Mouse (Mus musculus) megakaryocyte-erythroid progenitor cell, adult 5-6 weeks (primary cell): ENCODE measurements around the gene Kcnk10. TPM values are rescaled to one million over a fixed set of nuclear protein-coding genes. Genes with fewer than 3 reads are reported as not detected.

ENCODE experiments used
- ATAC-seq: replicated peaks from 2 replicates; pipeline ENCODE4 v1.8.0; 2016; ENCODE audit warnings: mild to moderate bottlenecking, inconsistent platforms; ENCODE audit not compliant: severe bottlenecking, poor library complexity, low FRiP score, low TSS enrichment
- total RNA-seq, 2 experiments: library from RNA; stranded (forward) in 1 of 2; stranded (reverse) in 1 of 2; fragments of 200-1000, 215-1000 nt in 1 of 2; fragments of >200 nt in 1 of 2; fragmentation: Nextera tagmentation in 1 of 2; gene quantifications; 2 replicates each; pipeline ENCODE4 v1.2.3; 2014 to 2017

Gene Kcnk10
- total RNA-seq, 2 experiments from 2014 or later, result not detected

- ATAC-seq, result no peak
These were observed 4.5 kb downstream of the Kcnk10 start for GRCm38 (mm10) chr12:98573317-98574270.

- ATAC-seq, result no peak
These were observed 6.0 kb downstream of the Kcnk10 start for GRCm38 (mm10) chr12:98571896-98572680.

GRCm38 (mm10) chr12:98569380-98569779 is 8.7 kb downstream of the Kcnk10 start:
- ATAC-seq, result no peak

GRCm38 (mm10) chr12:98567877-98568276 is 10.2 kb downstream of the Kcnk10 start:
- ATAC-seq, result no peak

- no peak for ATAC-seq
These were observed 13.7 kb downstream of the Kcnk10 start for GRCm38 (mm10) chr12:98564383-98564782.

GRCm38 (mm10) chr12:98563261-98563660 is 14.8 kb downstream of the Kcnk10 start:
- ATAC-seq, result no peak

- ATAC-seq, result no peak
These were observed 15.7 kb downstream of the Kcnk10 start for GRCm38 (mm10) chr12:98562341-98562977.

- ATAC-seq, result no peak
These were observed 18.1 kb downstream of the Kcnk10 start for GRCm38 (mm10) chr12:98560038-98560437.

- no peak for ATAC-seq
These were observed 21.0 kb downstream of the Kcnk10 start for GRCm38 (mm10) chr12:98557013-98557677.

- no peak for ATAC-seq
These were observed 28.1 kb downstream of the Kcnk10 start for GRCm38 (mm10) chr12:98549981-98550380.

GRCm38 (mm10) chr12:98548141-98548540 is 30.0 kb downstream of the Kcnk10 start:
- no peak for ATAC-seq

GRCm38 (mm10) chr12:98545875-98546274 is 32.2 kb downstream of the Kcnk10 start:
- ATAC-seq, result no peak

GRCm38 (mm10) chr12:98545251-98545560 is 32.9 kb downstream of the Kcnk10 start:
- ATAC-seq, result no peak

- no peak for ATAC-seq
These were observed 33.4 kb downstream of the Kcnk10 start for GRCm38 (mm10) chr12:98544545-98545250.

GRCm38 (mm10) chr12:98536760-98537159 is 41.4 kb downstream of the Kcnk10 start:
- ATAC-seq, result no peak

GRCm38 (mm10) chr12:98536036-98536435 is 42.1 kb downstream of the Kcnk10 start:
- ATAC-seq, result no peak

- ATAC-seq, result no peak
These were observed 42.6 kb downstream of the Kcnk10 start for GRCm38 (mm10) chr12:98535494-98535901.

GRCm38 (mm10) chr12:98528635-98529034 is 49.5 kb downstream of the Kcnk10 start:
- ATAC-seq, result no peak

GRCm38 (mm10) chr12:98525361-98525760 is 52.7 kb downstream of the Kcnk10 start:
- ATAC-seq, result no peak
